Mouse (Mus musculus) left cerebral cortex, postnatal 4 days (tissue): ENCODE measurements at regions not wholly inside any gene's neighbourhood (a gene's known extent, or its start where the extent isn't known, plus 50 kb on each side); places are given as distances from the start of the nearest gene placed in this dataset.

ENCODE experiments used
- DNase-seq: peaks from one replicate; pipeline ENCODE4 v3.0.0-alpha.2; 2022
- intact Hi-C: fragments of 180-260 bp; cut with DNase I; formaldehyde crosslinking; loops from one replicate; pipeline ENCODE4 v1.15.1; 2025

DNA sequence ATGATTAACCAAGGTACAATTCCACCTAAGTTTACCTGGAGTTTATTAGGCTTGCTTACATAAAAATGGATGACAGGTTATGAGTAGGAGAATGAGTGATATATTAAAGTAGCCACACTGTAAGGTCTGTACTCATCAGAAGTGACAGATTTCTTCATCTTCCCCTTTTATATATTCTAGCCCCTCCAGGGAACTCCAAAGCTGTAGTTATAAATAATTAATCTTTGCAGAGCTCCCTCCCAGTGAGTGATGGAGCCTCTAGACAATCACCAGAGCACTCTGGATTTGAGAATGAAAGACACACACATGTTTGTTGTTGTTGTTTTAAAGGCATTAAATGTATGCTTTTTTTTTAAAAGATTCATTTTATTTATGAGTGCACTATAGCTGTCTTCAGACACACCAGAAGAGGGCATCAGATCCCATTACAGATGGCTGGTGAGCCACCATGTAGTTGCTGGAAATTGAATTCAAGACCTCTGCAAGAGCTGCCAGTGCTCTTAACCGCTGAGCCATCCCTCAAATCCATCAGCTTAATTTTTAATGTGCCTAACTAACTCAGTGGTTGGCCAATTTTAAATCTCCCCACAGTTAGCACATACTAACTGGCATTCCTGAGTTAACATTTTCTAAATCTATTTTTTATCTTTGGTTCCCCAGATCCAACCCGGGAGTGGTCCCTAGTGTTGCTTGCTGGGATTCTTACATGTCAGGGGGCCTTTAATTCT is 273.5 kb downstream of the Rnf152 start:
- intact Hi-C loops: no loop called here
- no peak for DNase-seq

DNA sequence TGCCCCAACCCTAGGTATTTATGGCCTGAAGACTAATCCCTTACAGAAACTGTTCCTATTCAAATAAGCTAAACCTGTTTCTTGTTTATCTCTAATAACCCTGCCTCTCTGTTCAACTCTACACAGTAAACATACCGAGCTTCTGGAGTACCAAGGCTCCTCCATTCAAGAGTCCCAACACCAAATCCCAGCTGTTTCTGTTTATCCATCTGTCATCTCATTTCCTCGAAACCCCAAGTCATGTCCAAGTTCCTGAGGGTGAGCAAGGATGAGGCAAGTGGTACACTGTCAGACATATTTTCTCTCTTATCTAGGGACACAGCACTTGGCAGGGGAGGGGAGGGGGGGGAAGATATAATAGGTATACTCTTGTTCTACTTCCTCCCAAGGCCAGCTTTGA is 274.6 kb downstream of the Rnf152 start:
- DNase-seq: no peak
- intact Hi-C loops: no loop called here

DNA sequence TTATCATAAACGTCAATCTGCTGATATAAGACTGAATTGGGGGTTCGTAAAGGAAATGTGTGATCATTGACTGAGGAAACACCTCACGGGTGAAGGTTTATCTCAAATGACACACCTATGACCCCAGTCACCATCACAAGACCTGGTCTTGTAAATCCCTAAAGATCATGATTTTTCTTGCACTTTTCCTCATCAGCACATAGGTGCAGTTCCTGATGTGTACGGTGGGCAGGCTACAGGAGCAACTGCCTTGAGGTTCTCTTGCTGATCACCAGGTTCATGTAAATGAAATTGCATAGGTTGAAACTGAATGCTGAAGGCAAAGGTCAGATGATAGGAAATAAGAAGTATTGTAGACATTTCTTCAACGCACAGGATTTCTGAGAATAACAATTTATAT is 277.1 kb downstream of the Rnf152 start:
- intact Hi-C loops: no loop called here
- no peak for DNase-seq

DNA sequence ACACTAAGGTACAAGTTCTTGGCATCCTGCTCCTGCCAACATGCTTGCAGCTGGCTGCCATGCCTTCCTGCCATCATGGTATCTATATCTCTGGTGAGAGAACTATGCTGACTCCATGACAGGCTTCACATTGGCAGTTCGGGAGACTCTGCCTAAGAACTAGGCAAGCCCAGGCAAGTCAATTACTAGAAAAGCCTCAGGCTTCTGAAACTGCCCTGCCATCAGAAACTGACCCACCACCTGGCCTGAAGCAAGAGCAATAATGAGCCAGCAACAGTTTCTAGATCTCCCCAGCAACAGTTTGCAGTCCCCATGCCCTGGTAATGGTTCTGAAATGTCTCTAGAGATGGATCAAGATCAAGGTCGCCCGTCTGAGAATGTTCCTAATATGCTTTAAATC is 280.8 kb downstream of the Rnf152 start:
- intact Hi-C loops: no loop called here
- DNase-seq: no peak

DNA sequence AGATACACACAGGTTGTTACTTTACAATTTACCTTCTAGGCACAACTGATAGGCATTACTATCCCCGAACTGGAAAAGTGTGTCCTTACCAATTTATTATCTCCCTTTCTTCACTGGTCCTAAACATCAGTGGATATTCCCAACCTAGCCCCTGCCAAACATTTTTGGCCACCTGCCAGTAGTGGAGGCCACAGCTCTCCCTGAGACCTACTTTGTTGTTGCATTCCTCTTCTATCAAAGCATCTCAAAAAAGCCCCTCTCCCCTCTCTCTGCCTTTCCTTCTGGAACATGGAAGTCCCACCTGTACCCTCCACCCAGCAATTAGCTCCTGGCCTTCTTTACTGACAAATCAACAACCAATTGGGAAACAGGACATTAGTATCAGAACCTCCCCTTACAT is 282.2 kb downstream of the Rnf152 start:
- peak; percentile 46 for DNase-seq
- intact Hi-C loops: no loop called here

DNA sequence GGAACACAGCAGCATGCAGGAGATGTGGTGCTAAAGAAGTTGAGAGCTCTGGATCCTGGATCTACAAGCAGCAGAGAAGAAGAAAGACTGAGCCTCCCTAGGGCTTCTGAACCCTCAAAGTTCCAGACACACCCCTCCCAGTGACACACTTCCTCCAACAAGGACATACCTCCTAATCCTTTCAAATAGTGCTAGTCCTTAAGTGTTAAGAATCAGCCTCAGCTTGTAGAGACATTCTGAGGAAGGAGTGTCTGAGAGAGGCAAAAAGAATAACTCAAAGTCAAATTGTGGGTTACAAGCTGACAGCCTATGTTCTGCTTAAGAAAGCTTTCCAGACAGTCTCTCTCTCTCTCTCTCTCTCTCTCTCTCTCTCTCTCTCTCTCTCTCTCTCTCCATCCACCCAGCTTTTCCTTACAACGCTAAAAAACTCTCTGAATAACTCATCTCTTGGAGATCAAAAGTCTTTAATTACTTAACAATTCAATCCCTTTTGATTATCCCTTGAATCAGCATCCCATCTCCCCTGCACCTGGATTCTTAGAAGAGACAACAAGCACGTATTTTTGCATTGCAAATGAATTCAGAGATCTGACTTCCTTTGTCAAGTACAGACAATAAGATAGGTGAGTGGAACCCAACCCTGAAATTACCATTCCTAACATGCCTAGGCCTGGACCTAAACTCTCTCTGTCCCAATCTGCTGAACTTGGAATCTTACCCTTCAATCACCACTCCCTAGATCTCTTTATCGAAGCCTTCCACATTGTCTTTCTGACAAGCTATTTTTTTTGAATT is 285.7 kb downstream of the Rnf152 start:
- intact Hi-C loops: no loop called here
- no peak for DNase-seq

DNA sequence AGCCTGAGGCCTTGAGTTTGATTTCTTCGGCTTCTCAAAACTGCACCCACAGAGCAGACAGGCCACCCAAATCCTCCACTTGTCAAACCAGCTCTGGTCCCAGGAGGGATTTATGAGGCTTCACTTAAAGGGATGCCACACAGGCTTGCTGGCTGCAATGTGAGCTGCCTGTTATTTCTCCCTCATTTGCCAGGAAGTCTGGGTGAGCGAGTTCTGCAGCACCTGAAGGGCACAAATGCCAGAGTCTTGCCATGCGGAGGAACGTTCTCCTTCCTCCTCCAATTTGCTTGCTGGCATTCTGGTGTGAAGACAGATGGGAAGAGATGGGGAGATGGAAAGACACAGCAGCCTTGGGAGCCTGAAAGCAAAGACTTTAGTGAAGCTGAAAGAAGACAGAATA is 288.6 kb downstream of the Rnf152 start:
- intact Hi-C loops: no loop called here
- peak; percentile 26 for DNase-seq

DNA sequence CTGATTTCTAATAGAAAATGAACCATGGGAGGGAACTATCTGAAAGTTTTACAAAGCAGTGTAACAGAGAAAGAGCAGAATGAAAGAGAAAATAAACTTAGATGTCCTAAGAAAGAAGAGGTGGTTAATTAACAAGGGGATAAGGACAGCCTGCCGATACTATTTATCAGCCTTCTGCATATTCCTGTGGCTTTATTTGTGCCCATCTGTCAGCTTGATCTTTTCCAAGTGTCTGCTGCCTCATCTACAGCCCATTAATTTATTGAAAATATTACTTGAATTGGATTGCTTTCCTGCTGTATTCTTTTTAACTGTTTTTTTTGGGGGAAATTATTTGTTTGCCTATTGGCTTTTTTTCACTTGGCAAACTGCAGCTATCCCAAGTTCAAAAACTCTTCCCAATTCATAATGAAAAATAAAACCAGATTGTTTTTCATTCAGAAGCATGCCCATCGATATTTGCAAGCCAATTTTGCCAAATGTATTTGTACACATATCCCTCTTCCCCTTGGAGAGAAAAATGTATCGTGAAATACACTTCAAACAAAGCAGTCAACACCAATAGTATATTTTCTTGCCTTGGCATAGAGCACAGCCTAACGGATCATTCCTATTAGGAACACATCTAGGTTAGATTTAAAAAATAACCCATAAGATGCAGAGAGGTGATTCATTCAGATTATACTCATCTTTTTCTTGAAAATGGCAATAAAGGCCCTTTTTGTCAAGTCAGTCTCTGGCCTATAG is 289.3 kb downstream of the Rnf152 start:
- intact Hi-C loops: no loop called here
- DNase-seq: no peak

DNA sequence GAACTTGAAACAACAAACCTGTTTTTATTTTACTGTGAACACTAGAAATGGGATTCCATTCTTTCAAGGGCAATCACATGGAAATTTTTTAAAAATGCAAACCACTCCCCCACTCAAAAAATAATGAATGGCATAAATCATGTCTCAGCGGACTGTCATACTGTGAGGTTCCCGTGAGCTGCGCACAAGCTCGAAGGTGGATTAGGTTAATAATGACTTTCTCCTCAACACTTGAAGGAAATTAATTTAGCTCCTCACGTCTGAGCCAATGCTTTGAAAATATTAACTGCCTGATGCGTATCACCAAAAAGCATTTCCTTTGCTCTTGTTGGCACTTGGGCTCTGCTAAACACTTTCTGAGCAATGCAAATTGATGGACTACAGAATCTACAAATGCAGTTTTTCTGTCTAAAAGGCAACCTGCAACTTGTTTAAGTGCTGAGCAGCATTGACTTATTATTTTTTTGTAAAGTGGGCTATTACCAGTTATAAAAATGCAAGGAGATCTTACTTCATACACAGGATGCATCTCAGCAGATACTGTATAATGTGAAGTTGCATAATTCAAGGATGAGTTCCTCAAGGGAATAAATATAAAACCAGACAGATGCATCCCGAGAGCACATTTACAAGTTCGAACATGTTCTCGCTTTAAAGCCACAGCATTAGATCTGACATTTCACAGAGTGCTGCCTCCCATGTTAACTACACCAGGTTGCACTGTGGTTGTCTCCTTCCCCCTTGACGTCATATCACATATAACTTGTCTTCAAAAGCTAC is 282.4 kb downstream of the Cdh20 start:
- intact Hi-C loops: no loop called here
- DNase-seq: no peak
